Comparison of ENCODE assay signal across 33 mouse cellular contexts in the genomic region with DNA sequence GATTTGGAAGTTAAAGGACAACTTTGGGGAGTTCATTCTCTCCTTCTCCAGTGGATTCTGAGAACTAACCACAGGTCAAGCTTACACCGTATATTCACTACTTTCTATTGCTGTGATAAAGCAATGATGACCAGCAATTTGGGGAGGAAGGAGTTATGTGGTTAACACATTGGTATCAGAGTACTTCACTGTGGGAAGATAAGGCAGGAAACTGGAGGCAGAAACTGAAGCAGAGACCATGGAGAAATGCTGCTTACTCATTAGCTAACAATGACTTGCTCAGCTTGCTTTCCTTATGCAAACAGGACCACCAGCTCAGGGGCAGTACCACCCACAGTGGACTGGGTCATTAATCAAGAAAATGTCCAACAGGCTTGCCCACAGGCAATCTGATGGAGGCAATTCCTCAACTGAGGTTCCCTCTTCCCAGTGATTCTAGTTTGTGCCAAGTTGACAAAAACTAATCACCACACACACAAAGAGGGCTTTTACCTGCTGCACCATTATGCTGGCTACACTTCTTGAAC.
DNase-seq lines count a peak whose midpoint lies in the region; ATAC-seq and TF ChIP-seq lines count a peak whose summit lies in the region.
"Had no signal": no experiment of that assay in that cellular context is flagged by ENCODE, and none has a peak within 500 bp of the region (broad histone marks: within the 10 kb centered on the region; RNA-seq: fewer than 3 reads in every experiment).

No protein-coding gene starts in this region.

- H3K4me2 ChIP-seq in kidney, embryonic 16.5 days (replicated peaks; ENCODE audit: low read depth, low read length): no peak overlapping the region
- H3K4me2 ChIP-seq in stomach, postnatal 0 days (replicated peaks; ENCODE audit: low read depth): no peak overlapping the region
- H3K4me2 ChIP-seq in midbrain, embryonic 14.5 days (ENCODE audit: low read length): no peak overlapping the region
- H3K4me2 ChIP-seq: embryonic facial prominence, embryonic 12.5 days; heart, embryonic 11.5 days; hindbrain, embryonic 15.5 days; limb, embryonic 15.5 days; liver, embryonic 13.5 days; midbrain, embryonic 15.5 days; neural tube, embryonic 12.5 days had no signal

- H3K27ac ChIP-seq in kidney, embryonic 16.5 days (ENCODE audit: low read length): no peak overlapping the region
- no peak overlapping the region for H3K27ac ChIP-seq in stomach, postnatal 0 days (replicated peaks)
- H3K27ac ChIP-seq in midbrain, embryonic 14.5 days (replicated peaks; ENCODE audit: low read depth, low read length): no peak overlapping the region
- H3K27ac ChIP-seq: embryonic facial prominence, embryonic 12.5 days; gastrocnemius, adult 2 months; hindbrain, embryonic 15.5 days; layer of hippocampus, adult 2 months; limb, embryonic 10.5 days; limb, embryonic 15.5 days; liver, embryonic 13.5 days; macrophage; midbrain, embryonic 15.5 days; neural tube, embryonic 12.5 days had no signal

- 0 out of 2 replicates have a peak, but pooled peaks cover 4% of the 10 kb centered on the region for H3K36me3 ChIP-seq in kidney, embryonic 16.5 days (ENCODE audit: insufficient read depth, low read length)
- no peaks in the 10 kb centered on the region for H3K36me3 ChIP-seq in stomach, postnatal 0 days (ENCODE audit: control insufficient read depth, insufficient read depth, low read length)
- H3K36me3 ChIP-seq in midbrain, embryonic 14.5 days (ENCODE audit: control insufficient read depth, insufficient read depth, low read length): no peaks in the 10 kb centered on the region
- H3K36me3 ChIP-seq: embryonic facial prominence, embryonic 12.5 days; hindbrain, embryonic 15.5 days; limb, embryonic 10.5 days; limb, embryonic 15.5 days; liver, embryonic 13.5 days; midbrain, embryonic 15.5 days; neural tube, embryonic 12.5 days had no signal

- no peak for TF ChIP-seq EP300 in stomach, postnatal 0 days (optimal IDR thresholded peaks at IDR 0.05)

- H3K9me3 ChIP-seq in kidney, embryonic 16.5 days (ENCODE audit: low read length): no peaks in the 10 kb centered on the region
- no peaks in the 10 kb centered on the region for H3K9me3 ChIP-seq in stomach, postnatal 0 days (ENCODE audit: control insufficient read depth, low read length)
- H3K9me3 ChIP-seq in midbrain, embryonic 14.5 days (ENCODE audit: control insufficient read depth, low read length): no peaks in the 10 kb centered on the region
- H3K9me3 ChIP-seq: embryonic facial prominence, embryonic 12.5 days; hindbrain, embryonic 15.5 days; limb, embryonic 10.5 days; limb, embryonic 15.5 days; liver, embryonic 13.5 days; midbrain, embryonic 15.5 days; neural tube, embryonic 12.5 days had no signal

- H3K9ac ChIP-seq in kidney, embryonic 16.5 days (replicated peaks; ENCODE audit: low read length): no peak overlapping the region
- H3K9ac ChIP-seq in stomach, postnatal 0 days (ENCODE audit: low read length): no peak overlapping the region
- H3K9ac ChIP-seq in midbrain, embryonic 14.5 days (replicated peaks; ENCODE audit: low read length): no peak overlapping the region
- H3K9ac ChIP-seq: embryonic facial prominence, embryonic 12.5 days; hindbrain, embryonic 15.5 days; limb, embryonic 15.5 days; liver, embryonic 13.5 days; midbrain, embryonic 15.5 days; neural tube, embryonic 12.5 days had no signal

- TF ChIP-seq CTCF in stomach, postnatal 0 days (IDR thresholded peaks at IDR 0.05; ENCODE audit: low read depth): no peak

- WGBS in kidney, embryonic 16.5 days: 24% methylated on average over 1 of the region's 1 CpGs
- WGBS in stomach, postnatal 0 days: 43% methylated on average over 1 of the region's 1 CpGs
- 77% methylated on average over 1 of the region's 1 CpGs for WGBS in midbrain, embryonic 14.5 days

- 0 out of 2 replicates have a peak, but pooled peaks cover 6% of the 10 kb centered on the region for H3K4me1 ChIP-seq in kidney, embryonic 16.5 days (ENCODE audit: insufficient read depth, low read length)
- H3K4me1 ChIP-seq in stomach, postnatal 0 days (replicated peaks; ENCODE audit: control insufficient read depth, insufficient read depth): no peaks in the 10 kb centered on the region
- no peaks in the 10 kb centered on the region for H3K4me1 ChIP-seq in midbrain, embryonic 14.5 days (ENCODE audit: control insufficient read depth, insufficient read depth, low read length)
- H3K4me1 ChIP-seq: embryonic facial prominence, embryonic 12.5 days; hindbrain, embryonic 15.5 days; limb, embryonic 10.5 days; limb, embryonic 15.5 days; liver, embryonic 13.5 days; midbrain, embryonic 15.5 days; neural tube, embryonic 12.5 days had no signal

- no peak for DNase-seq in kidney, adult 18-20 months
- DNase-seq in embryo, embryonic 9.5 days (ENCODE audit: extremely low spot score): peak; percentile 1
- DNase-seq in stomach, postnatal 0 days (ENCODE audit: low spot score): peak; percentile 13
- no peak for DNase-seq in urinary bladder, postnatal 14 days (ENCODE audit: low spot score)
- no peak for DNase-seq in midbrain, embryonic 14.5 days
- DNase-seq: adrenal gland, postnatal 10 days; cerebellum, adult 9-10 months; gastrocnemius, adult 2 months; gastrocnemius, postnatal 36 days; heart, adult 18-20 months; heart, postnatal 36 days; kidney, adult 8-10 months; kidney, postnatal 36 days; layer of hippocampus, postnatal 36 days; liver, embryonic 13.5 days; lung, adult 18-20 months; lung, postnatal 10 days; thymus, adult 2 months; thymus, postnatal 36 days had no signal

- peak; percentile 70; the same call in 1 of the 2 replicates for ATAC-seq in kidney, embryonic 16.5 days (ENCODE audit: low FRiP score, low TSS enrichment)
- ATAC-seq in common myeloid progenitor, adult 5-6 weeks (replicated peaks; ENCODE audit: low read depth, poor library complexity, severe bottlenecking): peak; percentile 60
- no peak for ATAC-seq in stomach, postnatal 0 days (ENCODE audit: low FRiP score, low TSS enrichment)
- no peak for ATAC-seq in midbrain, embryonic 14.5 days (ENCODE audit: low FRiP score, low TSS enrichment)
- ATAC-seq: forebrain, embryonic 14.5 days; midbrain, embryonic 15.5 days; Patski had no signal

- H3K27me3 ChIP-seq in kidney, embryonic 16.5 days (ENCODE audit: insufficient read depth, low read length): no peaks in the 10 kb centered on the region
- H3K27me3 ChIP-seq in stomach, postnatal 0 days (ENCODE audit: control insufficient read depth, insufficient read depth, low read length): no peaks in the 10 kb centered on the region
- H3K27me3 ChIP-seq in midbrain, embryonic 14.5 days (ENCODE audit: control insufficient read depth, insufficient read depth, low read length): no peaks in the 10 kb centered on the region
- H3K27me3 ChIP-seq: CH12.LX; embryonic facial prominence, embryonic 12.5 days; hindbrain, embryonic 15.5 days; limb, embryonic 15.5 days; liver, embryonic 13.5 days; midbrain, embryonic 15.5 days; neural tube, embryonic 12.5 days; Patski had no signal

- H3K4me3 ChIP-seq in kidney, embryonic 16.5 days (ENCODE audit: low read length): no peak overlapping the region
- no peak overlapping the region for H3K4me3 ChIP-seq in stomach, postnatal 0 days (ENCODE audit: low read depth, low read length)
- H3K4me3 ChIP-seq in midbrain, embryonic 14.5 days (replicated peaks; ENCODE audit: low read depth, low read length): no peak overlapping the region
- H3K4me3 ChIP-seq: embryonic facial prominence, embryonic 12.5 days; gastrocnemius, adult 2 months; hindbrain, embryonic 15.5 days; layer of hippocampus, adult 2 months; limb, embryonic 10.5 days; limb, embryonic 15.5 days; liver, embryonic 13.5 days; midbrain, embryonic 15.5 days; neural tube, embryonic 12.5 days had no signal

Comparison
In these comparisons a context has a peak if more than half of its experiments do, and no peak if none do; other contexts are left out.
1. ATAC-seq: peak in kidney, embryonic 16.5 days (single experiment) and common myeloid progenitor, adult 5-6 weeks (single experiment); none in stomach, postnatal 0 days (single experiment) and midbrain, embryonic 14.5 days (single experiment).
2. DNase-seq: peak in embryo, embryonic 9.5 days (single experiment) and stomach, postnatal 0 days (single experiment); none in kidney, adult 18-20 months (single experiment), urinary bladder, postnatal 14 days (single experiment) and midbrain, embryonic 14.5 days (single experiment).